Mouse (Mus musculus): ENCODE measurements around the gene Hist1h2be. TPM values are rescaled to one million over a fixed set of nuclear protein-coding genes. Genes with fewer than 3 reads are reported as not detected.
"Not testable (repeated sequence)": the region's sequence is repeated elsewhere in the genome, so short reads cannot be mapped to it uniquely, and the experiment has no call there.

The Hist1h2be gene
- polyA plus RNA-seq, 1 experiment from 2014 or later = 3.0 TPM

- no peak overlapping the region; the same call in 1 of the 2 replicates for H3K9ac ChIP-seq
- peak overlapping the region; percentile 86 for H3K4me2 ChIP-seq
- TF ChIP-seq CTCF (IDR thresholded peaks at IDR 0.05; ENCODE audit: low read depth) = no peak
- H3K27me3 ChIP-seq (ENCODE audit: insufficient read depth, low read length) = no peaks in the 10 kb centered on the region
- 80% methylated on average over 3 of the region's 3 CpGs for WGBS
- DNase-seq (no peak), ATAC-seq (ENCODE audit: insufficient read depth) (no peak)
- no peak overlapping the region for H3K27ac ChIP-seq (ENCODE audit: low read depth)
- H3K4me3 ChIP-seq (ENCODE audit: low read depth, low read length) = no peak overlapping the region
- H3K4me1 ChIP-seq (ENCODE audit: insufficient read depth) = 0 out of 2 replicates have a peak, but pooled peaks cover 3% of the 10 kb centered on the region
- no peaks in the 10 kb centered on the region for H3K36me3 ChIP-seq (ENCODE audit: insufficient read depth)
- no peaks in the 10 kb centered on the region for H3K9me3 ChIP-seq (ENCODE audit: low read depth, low read length)
Observed at GRCm38 (mm10) chr13:23541497-23541896, 79.4 kb downstream of the Hist1h2be start.

- 71% methylated on average over 1 of the region's 1 CpGs for WGBS
- not testable (repeated sequence) for H3K4me1 ChIP-seq (ENCODE audit: insufficient read depth); H3K9ac ChIP-seq; H3K9me3 ChIP-seq (ENCODE audit: low read depth, low read length); H3K27me3 ChIP-seq (ENCODE audit: insufficient read depth, low read length); ATAC-seq (ENCODE audit: insufficient read depth); H3K36me3 ChIP-seq (ENCODE audit: insufficient read depth); H3K4me2 ChIP-seq; H3K27ac ChIP-seq (ENCODE audit: low read depth); DNase-seq; H3K4me3 ChIP-seq (ENCODE audit: low read depth, low read length)
Observed at GRCm38 (mm10) chr13:23539821-23540220, 81.1 kb downstream of the Hist1h2be start.

GRCm38 (mm10) chr13:23538249-23538648 is 82.7 kb downstream of the Hist1h2be start:
- no peaks in the 10 kb centered on the region for H3K27me3 ChIP-seq (ENCODE audit: insufficient read depth, low read length)
- H3K27ac ChIP-seq (ENCODE audit: low read depth) = no peak overlapping the region
- no peak overlapping the region for H3K9ac ChIP-seq

GRCm38 (mm10) chr13:23537006-23537710 is 83.8 kb downstream of the Hist1h2be start:
- H3K4me3 ChIP-seq (ENCODE audit: low read depth, low read length) = peak overlapping the region; percentile 53
- H3K27ac ChIP-seq (ENCODE audit: low read depth) = peak overlapping the region; percentile 99; the same call in 1 of the 2 replicates

More at GRCm38 (mm10) chr13:23538249-23538648, 82.7 kb downstream of the Hist1h2be start:
- Histone ChIP-seq H3K4me3 (ENCODE audit: low read depth, low read length) (no peak overlapping the region), H3K4me1 (ENCODE audit: insufficient read depth) (0 out of 2 replicates have a peak, but pooled peaks cover 3% of the 10 kb centered on the region), H3K4me2 (no peak overlapping the region), H3K36me3 (ENCODE audit: insufficient read depth) (no peaks in the 10 kb centered on the region), H3K9me3 (ENCODE audit: low read depth, low read length) (no peaks in the 10 kb centered on the region)
- no peak for TF ChIP-seq CTCF (IDR thresholded peaks at IDR 0.05; ENCODE audit: low read depth)
- DNase-seq = no peak
- 76% methylated on average over 5 of the region's 5 CpGs for WGBS
- no peak for ATAC-seq (ENCODE audit: insufficient read depth)

GRCm38 (mm10) chr13:23536076-23536822 is 84.7 kb downstream of the Hist1h2be start:
- ATAC-seq (ENCODE audit: insufficient read depth) (no peak), DNase-seq (peak; percentile 64)
- no peak for TF ChIP-seq CTCF (IDR thresholded peaks at IDR 0.05; ENCODE audit: low read depth)
- Histone ChIP-seq H3K9me3 (ENCODE audit: low read depth, low read length) (no peaks in the 10 kb centered on the region), H3K4me1 (ENCODE audit: insufficient read depth) (peaks cover 13% of the 10 kb centered on the region; the same call in 1 of the 2 replicates), H3K36me3 (ENCODE audit: insufficient read depth) (no peaks in the 10 kb centered on the region), H3K27ac (ENCODE audit: low read depth) (peak overlapping the region; percentile 99), H3K27me3 (ENCODE audit: insufficient read depth, low read length) (no peaks in the 10 kb centered on the region), H3K4me3 (ENCODE audit: low read depth, low read length) (peak overlapping the region; percentile 53), H3K9ac (peak overlapping the region; percentile 75), H3K4me2 (peak overlapping the region; percentile 63)
- 11% methylated on average over 7 of the region's 7 CpGs for WGBS

More at GRCm38 (mm10) chr13:23537006-23537710, 83.8 kb downstream of the Hist1h2be start:
- H3K36me3 ChIP-seq (ENCODE audit: insufficient read depth) = no peaks in the 10 kb centered on the region
- peak overlapping the region; percentile 63 for H3K4me2 ChIP-seq
- H3K4me1 ChIP-seq (ENCODE audit: insufficient read depth) = peaks cover 13% of the 10 kb centered on the region; the same call in 1 of the 2 replicates
- no peaks in the 10 kb centered on the region for H3K9me3 ChIP-seq (ENCODE audit: low read depth, low read length)
- peak overlapping the region; percentile 75 for H3K9ac ChIP-seq
- no peak for TF ChIP-seq CTCF (IDR thresholded peaks at IDR 0.05; ENCODE audit: low read depth)
- ATAC-seq (ENCODE audit: insufficient read depth) (no peak), DNase-seq (no peak)
- 59% methylated on average over 3 of the region's 3 CpGs for WGBS
- H3K27me3 ChIP-seq (ENCODE audit: insufficient read depth, low read length) = no peaks in the 10 kb centered on the region

- H3K9ac ChIP-seq = peak within 1 kb of the TSS; percentile 75
- peak within 1 kb of the TSS; percentile 63 for H3K4me2 ChIP-seq
- not testable (repeated sequence) for H3K27me3 ChIP-seq (ENCODE audit: insufficient read depth, low read length); H3K36me3 ChIP-seq (ENCODE audit: insufficient read depth); H3K9me3 ChIP-seq (ENCODE audit: low read depth, low read length)
- H3K4me3 ChIP-seq (ENCODE audit: low read depth, low read length) = peak within 1 kb of the TSS; percentile 53
- peaks cover 13% of the 10 kb centered on the region; the same call in 1 of the 2 replicates for H3K4me1 ChIP-seq (ENCODE audit: insufficient read depth)
- whole genome bisulfite sequencing = under 1% methylated on average over 48 of the region's 62 CpGs
- H3K27ac ChIP-seq (ENCODE audit: low read depth) = peak within 1 kb of the TSS; percentile 99
- DNase-seq (peak; percentile 97), ATAC-seq (ENCODE audit: insufficient read depth) (peak; percentile 90)
Observed at GRCm38 (mm10) chr13:23535137-23536075, 85.5 kb downstream of the Hist1h2be start, which contains the start of gene Hist1h3g. Hist1h3g (plus strand) TSS chr13:23535422.

Measured in lung, embryonic 14.5 days (tissue).